Mouse (Mus musculus) CH12.LX (cell line): ENCODE data around the gene Lta.

Experiments
- CTCF ChIP-seq, 2 experiments: IDR thresholded peaks in 1 of 2; conservative IDR thresholded peaks in 1 of 2; 2 replicates each; pipeline ENCODE4 v1.5.1; 2011 to 2012; ENCODE audit warnings: low read depth in 2 of 2, low read length in 2 of 2, improper control_type of control experiment in 1 of 2, inconsistent platforms in 1 of 2, mild to moderate bottlenecking in 1 of 2, moderate library complexity in 1 of 2
- ELF1 ChIP-seq: IDR thresholded peaks from 2 replicates; pipeline ENCODE4 v1.6.1; 2014; ENCODE audit warnings: low read depth, mild to moderate bottlenecking, inconsistent platforms, low read length, improper control_type of control experiment
- EP300 ChIP-seq: IDR thresholded peaks from 2 replicates; pipeline ENCODE4 v1.6.1; 2011; ENCODE audit warnings: low read length, improper control_type of control experiment
- POLR2A ChIP-seq: IDR thresholded peaks from 2 replicates; pipeline ENCODE4 v1.6.1; 2011; ENCODE audit warnings: low read depth, mild to moderate bottlenecking, improper control_type of control experiment, low read length
- ZKSCAN1 ChIP-seq: IDR thresholded peaks from 2 replicates; pipeline ENCODE4 v1.6.1; 2012; ENCODE audit warnings: low read depth, inconsistent platforms, low read length, improper control_type of control experiment, borderline replicate concordance
- ZMIZ1 ChIP-seq: IDR thresholded peaks from 2 replicates; pipeline ENCODE4 v1.6.1; 2012; ENCODE audit warnings: low read depth, mild to moderate bottlenecking, inconsistent platforms, low read length, improper control_type of control experiment

DNA sequence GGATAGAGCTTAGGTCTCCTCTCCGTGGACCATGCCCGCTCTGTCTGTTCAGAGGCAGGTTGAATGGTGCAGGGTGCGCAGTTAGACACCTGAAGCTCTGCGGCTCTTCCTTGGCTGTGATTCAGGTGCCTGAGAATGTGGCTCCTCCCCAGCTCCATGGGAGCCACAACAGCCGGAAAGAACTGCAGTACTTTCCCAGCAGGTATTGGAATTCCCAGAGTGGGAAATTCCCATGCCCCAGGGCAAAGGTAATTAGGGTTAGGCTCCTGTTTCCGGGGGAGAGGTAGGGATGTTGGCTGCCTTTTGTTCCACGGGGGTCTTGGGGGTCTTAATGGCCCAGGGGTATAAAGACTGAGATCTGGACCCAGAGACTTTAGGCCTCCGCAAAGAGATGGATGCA lies 6.2 kb downstream of the Lta start:
- TF ChIP-seq EP300 (no peak), CTCF (conservative IDR thresholded peaks at IDR 0.05 in 1 of 2, IDR thresholded peaks at IDR 0.05 in 1 of 2; ENCODE audit: low read depth in 2 of 2, low read length in 2 of 2) (no peak), ELF1 (no peak), ZMIZ1 (no peak), ZKSCAN1 (no peak), POLR2A (peak; percentile 47; the same call in 1 of the 2 replicates)
